Mouse (Mus musculus): Measurements from ENCODE around the gene Ddx39. TPM values are rescaled to one million over a fixed set of nuclear protein-coding genes. Genes with fewer than 3 reads are reported as not detected.

The Ddx39 gene
- total RNA-seq, 2 experiments from 2014 or later: 14.6 to 19.2 TPM

GRCm38 (mm10) chr8:83698661-83699453, 16.1 kb upstream of the Ddx39 start, which contains the start of gene Pkn1:
Gene Pkn1 (minus strand): TSS chr8:83699179.
- peak; percentile 58 to 64 for DNase-seq (ENCODE audit: low spot score in 2 of 2)

DNA sequence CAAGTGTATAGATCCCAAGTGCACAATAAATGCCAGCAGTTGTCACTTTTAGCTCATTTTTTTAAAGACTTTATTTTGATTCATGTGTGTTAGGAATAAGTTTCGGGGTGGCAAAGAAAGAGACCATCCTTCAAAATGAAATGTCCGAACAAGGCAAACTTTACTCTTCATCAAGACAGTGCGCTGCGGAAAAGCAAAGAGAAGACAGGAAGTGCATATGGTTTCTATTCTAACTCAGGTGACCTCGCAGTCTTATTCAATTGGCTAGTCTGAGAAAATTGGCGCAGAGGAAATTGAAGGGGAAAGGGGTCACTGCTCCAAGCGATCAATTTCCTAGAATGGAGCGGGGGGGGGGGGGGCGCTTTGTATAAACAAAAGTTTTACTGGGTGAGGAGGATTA, 15.4 kb upstream of the Ddx39 start:
- DNase-seq (ENCODE audit: low spot score in 2 of 2): no peak

DNA sequence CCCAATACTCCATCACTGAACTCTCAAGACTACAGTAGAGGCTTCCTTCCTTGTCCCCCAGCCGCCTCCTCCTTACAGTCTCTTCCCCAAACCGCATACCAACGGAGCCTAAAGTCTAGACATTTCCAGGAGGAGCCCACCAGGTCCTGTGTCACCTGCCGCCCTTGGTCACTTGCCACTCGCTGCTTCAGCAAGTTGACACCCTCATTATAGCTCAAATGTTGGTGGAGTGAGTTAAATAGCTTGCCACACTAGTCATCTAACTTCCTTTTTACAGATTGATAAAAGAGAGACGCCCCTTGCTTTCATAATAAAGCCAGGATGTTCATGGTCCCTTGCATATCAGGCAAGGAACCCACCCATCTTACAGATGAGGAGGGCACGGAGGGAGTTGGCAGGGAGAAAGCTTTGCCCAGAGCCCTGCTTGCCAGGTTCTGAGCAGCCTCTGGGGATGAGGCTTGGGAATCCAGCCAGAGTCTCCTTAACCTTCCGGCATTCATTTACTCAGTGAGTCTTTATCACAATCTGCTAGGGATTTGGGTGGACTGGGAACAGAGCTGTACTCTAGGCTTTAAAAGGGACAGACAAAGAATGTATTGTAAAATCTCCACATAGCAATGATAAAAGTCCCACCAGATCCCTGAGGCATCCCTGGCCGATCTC, 14.4 kb upstream of the Ddx39 start:
- DNase-seq (ENCODE audit: low spot score in 2 of 2): no peak

DNA sequence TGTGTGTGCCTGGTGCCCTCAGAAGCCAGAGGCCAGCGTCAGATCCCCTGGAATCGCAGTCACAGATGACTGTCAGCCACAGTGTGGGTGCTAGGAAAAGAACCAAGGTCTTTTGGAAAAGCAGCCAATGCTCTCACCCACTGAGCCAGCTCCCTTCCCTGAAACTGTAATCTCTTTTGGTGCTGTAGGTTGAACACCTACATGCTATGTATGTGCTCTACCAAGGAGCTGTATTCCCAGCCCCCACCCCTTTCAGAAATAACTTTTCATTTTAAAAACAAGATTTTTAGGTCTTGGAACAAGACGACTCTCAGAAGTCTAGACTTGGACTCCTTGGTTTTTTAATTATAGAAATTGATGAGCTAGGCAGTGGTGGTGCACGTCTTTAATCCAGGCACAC, 11.6 kb upstream of the Ddx39 start:
- DNase-seq (ENCODE audit: low spot score in 2 of 2): peak in 1 of 2 experiments; percentile 26

DNA sequence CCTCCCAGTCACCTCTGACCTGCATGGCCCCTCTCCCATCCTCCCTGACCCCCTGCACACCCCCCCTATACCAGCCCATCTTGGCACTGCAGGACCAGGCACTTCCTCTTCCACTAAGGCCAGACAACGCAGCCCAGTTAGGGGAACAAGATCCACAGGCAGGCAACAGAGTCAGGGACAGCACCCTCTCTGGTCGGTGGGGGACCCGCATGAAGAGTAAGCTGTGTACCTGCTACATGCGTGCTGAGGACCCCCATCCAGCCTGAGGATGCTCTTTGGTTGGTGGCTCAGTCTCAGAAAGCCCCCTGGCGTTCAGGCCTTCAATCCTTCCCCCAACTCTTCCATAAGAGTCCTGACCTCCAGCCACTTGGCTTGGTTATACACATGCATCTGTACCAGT, 8.6 kb upstream of the Ddx39 start:
- no peak for DNase-seq (ENCODE audit: low spot score in 2 of 2)

GRCm38 (mm10) chr8:83707554-83707953, 7.4 kb upstream of the Ddx39 start:
- DNase-seq (ENCODE audit: low spot score in 2 of 2): peak; percentile 54 to 64

- DNase-seq (ENCODE audit: low spot score in 2 of 2): no peak
Observed at GRCm38 (mm10) chr8:83714676-83715030, 324 bp upstream of the Ddx39 start.

DNA sequence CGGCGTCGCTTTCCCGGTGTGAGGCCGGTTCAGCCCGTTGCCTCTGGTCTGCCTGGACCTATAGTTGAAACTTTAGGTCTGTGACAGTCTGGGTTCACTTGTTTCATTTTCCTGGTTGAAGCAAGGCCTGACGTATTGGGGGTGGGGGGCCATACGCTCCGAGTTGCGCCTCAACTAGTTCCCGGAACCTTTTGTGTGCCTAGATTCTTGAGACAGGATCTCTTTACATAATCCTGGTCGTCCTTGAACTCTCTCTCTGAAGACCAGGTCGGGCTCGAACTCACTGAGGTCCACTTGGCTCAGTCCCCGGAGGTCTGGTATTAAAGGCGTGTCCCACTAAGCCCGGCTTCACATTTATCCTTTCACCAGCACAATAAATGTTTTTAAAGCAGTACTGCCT, 794 bp downstream of the Ddx39 start:
- DNase-seq (ENCODE audit: low spot score in 2 of 2): no peak

GRCm38 (mm10) chr8:83716563-83716962, 1.6 kb downstream of the Ddx39 start:
- DNase-seq (ENCODE audit: low spot score in 2 of 2): no peak

- no peak for DNase-seq (ENCODE audit: low spot score in 2 of 2)
Observed at GRCm38 (mm10) chr8:83719048-83719447, 4.1 kb downstream of the Ddx39 start.

- DNase-seq (ENCODE audit: low spot score in 2 of 2): no peak
Observed at GRCm38 (mm10) chr8:83719693-83720092, 4.7 kb downstream of the Ddx39 start.

DNA sequence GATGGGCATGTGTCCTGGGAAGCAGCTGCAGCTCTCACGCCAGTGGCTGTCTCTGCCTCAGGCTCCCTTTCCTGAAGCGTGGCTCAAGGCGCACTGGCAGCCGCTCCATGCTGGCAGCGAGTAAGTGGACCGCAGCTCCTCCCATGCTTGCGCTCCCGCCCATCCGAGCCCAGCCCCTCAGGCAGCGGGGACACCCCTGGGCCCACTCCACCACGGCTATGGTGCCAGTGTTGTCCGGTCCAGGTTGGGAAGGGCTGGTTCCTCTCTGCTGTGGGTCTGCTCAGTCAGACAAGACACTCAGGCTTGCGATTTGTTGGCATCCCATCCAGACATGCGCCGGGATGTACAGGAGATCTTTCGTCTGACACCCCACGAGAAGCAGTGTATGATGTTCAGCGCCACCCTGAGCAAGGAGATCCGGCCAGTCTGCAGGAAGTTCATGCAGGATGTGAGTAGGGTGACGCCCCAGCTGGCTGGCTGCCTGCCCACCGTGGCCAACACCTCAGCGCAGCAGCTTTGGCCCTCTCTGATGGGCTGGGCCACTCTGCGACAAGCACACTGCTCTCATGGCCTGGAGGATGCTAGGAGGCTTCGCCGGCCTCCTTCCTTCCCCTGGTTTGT, 6.5 kb downstream of the Ddx39 start:
- DNase-seq (ENCODE audit: low spot score in 2 of 2): no peak

DNA sequence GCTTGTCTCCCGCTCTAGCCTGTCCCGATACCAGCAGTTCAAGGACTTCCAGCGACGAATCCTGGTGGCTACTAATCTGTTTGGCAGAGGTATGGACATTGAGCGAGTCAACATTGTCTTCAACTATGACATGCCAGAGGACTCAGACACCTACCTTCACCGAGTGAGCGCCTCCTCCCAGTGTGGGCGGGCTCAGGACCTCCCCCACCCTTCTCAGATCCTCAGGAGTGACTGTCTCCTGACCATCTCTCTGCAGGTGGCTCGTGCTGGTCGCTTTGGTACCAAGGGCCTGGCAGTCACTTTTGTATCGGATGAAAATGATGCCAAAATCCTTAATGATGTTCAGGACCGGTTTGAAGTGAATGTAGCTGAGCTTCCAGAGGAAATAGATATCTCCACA, 7.7 kb downstream of the Ddx39 start:
- DNase-seq (ENCODE audit: low spot score in 2 of 2): no peak

- DNase-seq (ENCODE audit: low spot score in 2 of 2): no peak
Observed at GRCm38 (mm10) chr8:83723447-83724083, 8.6 kb downstream of the Ddx39 start.

GRCm38 (mm10) chr8:83724697-83725482, 9.9 kb downstream of the Ddx39 start:
- DNase-seq (ENCODE audit: low spot score in 2 of 2): peak; percentile 82 to 86

DNA sequence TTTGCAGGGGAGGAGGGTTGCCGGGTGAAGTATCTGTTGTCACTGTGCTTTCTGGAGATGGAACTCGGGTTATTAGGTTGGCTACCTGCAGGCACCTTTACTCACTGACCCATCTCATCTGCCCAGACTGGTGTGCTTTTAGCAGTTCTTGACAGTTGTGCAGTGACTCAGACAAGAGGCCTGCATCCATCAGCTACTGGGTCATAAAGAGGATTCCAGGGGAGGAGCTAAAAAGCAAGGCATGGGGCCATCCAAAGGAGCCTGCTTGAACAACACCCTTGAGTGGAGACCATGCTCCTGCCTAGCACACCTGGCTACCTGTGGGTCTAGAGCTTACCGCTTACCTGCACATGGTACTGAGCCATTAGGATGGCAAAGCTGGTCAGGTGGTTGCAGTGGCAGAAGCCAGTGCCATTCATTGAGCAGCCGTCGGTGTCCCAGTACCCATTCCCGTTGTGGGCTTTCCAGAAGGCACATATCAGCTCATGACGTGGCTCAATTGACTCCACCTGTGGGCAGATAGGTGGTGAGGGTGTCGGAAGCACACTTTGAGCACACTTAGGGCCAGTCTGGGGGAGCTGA, 10.6 kb downstream of the Ddx39 start:
- no peak for DNase-seq (ENCODE audit: low spot score in 2 of 2)

DNA sequence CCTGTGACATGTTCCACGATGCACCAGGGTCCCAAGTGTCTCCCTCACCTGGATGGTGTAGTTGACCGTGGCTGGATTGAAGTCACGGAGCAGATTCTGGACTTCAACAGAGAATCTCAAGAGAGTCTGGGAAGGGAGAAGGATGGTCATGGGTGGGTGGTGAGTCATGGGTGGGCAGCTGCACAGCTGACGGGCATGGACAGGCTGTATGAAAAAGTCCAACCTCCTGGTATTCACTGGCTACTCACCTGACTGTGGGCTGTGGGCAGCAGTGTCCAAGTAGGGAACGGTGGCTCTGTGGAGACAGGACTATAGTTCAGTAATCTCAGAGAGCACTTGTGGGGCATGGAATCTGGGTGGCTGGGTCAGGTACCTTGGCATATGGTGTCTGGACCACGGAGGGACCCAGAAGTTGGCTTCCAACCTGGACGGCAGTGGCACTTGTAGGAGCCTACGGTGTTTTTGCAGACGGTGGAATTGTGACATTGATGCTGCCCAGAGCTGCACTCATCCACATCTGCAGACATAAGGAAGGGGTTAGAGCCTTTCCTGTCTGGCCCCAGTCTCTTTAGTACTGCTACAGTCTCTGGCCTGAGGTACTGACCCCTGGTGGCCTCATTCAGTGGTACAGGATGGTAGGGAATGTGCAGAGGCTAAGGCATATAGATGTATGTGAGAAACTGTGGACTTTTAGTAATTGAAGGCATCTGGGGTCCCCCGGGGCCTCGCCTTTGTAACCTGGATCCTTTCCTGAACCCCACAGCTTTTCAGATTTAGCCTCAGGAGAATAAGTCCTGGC, 14.2 kb downstream of the Ddx39 start:
- no peak for DNase-seq (ENCODE audit: low spot score in 2 of 2)

GRCm38 (mm10) chr8:83731906-83732305, 16.9 kb downstream of the Ddx39 start:
- no peak for DNase-seq (ENCODE audit: low spot score in 2 of 2)

DNA sequence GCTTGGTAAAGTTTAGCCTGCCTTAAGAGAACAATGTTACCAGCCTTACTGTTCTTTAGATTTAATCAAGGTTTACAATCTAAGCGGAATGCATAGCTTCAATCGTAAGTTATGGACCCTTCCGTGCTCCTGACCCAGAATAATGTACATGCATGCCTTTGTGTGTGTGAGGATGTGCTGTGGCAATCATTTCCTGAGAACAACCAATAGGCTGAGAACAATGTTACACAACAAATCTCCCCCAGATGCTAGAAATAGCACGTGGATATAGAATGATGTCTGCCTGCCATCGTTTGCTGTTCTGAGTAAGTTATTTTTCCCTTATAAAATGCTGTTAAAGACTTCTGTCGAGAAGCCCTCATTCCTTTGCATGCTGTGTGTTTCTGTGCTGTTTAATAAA, 17.9 kb downstream of the Ddx39 start:
- DNase-seq (ENCODE audit: low spot score in 2 of 2): no peak

DNA sequence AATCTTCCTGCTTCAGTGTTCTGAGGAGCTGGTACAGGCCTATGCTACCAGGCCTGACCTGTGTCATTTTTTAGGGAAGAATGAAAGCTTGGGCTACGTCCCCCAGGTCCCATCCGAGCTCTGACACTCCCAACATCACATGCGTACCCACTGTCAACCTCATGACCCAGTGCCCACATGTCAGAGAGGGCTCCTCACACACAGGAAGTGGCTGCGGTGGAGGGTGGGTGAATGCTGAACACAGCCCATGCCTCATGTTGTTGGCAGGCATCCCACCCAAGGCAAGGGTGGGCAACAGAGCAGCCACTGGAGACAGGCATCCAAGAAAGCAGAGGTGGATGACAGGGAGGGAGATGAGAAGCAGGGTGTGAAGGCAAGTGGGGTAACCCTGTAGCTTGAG, 21.7 kb downstream of the Ddx39 start:
- DNase-seq (ENCODE audit: low spot score in 2 of 2): no peak

Data from left cerebral cortex, adult 18-20 months (tissue).